Mouse (Mus musculus) skeletal muscle tissue, adult 2 months (tissue): ENCODE measurements at regions not wholly inside any gene's neighbourhood (a gene's known extent, or its start where the extent isn't known, plus 50 kb on each side); places are given as distances from the start of the nearest gene placed in this dataset.

Experiments
- DNase-seq: peaks from one replicate; pipeline ENCODE4 v3.0.0-alpha.2; 2012; ENCODE audit warnings: low read depth, low spot score

GRCm38 (mm10) chr3:145705317-145705716 is 53.2 kb upstream of the Ddah1 start:
- peak; percentile 49 for DNase-seq

DNA sequence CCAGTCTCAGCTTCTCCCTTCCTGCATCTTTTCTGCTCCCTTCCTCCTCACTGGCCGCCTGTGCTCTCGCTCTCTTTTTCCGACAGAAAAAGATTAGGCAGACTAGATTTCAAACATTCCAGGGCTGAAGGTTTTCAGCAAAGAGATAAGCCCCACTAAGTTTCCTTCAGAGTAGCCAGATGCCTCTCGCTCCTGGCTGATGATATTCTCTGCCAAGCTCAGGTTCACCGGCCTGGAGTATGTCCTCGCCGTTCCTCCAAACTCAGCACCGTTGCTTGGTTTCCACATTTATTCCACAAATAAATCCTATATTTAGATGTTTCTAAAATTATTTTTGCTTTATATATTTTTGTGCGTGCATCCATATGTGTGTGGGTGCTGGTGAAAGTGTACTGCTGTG is 54.3 kb upstream of the Ccn1 start:
- no peak for DNase-seq

DNA sequence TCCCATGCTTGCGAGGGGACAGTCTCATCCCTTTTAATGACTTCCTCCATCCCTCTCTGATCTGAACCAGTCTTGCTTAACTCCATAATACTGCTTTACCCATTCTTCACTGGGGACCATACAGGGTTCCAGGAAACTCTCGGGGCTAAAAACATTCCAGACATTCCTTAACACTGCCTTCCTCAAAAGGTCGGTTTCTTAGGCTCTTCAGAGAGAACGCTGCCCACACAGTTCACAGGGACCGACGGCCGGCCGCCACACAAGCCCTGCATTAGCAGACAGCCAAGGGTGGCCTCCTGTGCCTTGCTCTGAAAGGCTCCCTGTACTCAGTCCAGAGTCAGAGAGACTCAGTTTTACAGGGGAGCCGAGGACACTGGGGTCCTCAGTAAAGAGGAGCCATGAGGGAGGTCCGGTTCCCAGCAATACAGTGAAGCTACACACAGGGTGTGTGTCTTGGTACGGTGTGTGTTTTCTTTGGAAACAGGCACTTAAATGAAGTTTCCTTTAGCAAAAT is 53.7 kb upstream of the Ccn1 start:
- no peak for DNase-seq

GRCm38 (mm10) chr3:145702739-145703138 is 53.0 kb upstream of the Ccn1 start:
- DNase-seq, result no peak

DNA sequence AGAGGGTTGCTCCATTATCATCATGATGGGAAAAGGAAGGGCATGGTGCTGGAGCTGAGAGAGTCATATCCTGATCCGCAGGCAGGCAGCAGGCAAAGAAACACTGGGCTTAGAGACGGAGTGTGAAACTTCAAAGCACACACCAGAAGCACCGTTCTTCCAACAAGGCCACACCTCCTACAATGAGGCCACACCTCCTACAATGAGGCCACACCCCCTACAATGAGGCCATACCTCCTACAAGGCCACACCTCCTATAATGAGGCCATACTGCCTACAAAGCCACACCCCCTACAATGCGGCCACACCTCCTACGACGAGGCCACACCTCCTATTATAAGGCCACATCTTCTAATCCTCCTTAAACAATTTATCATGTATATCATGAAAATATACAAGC is 52.2 kb upstream of the Ccn1 start:
- no peak for DNase-seq
